Mouse (Mus musculus) forebrain, embryonic 16.5 days (tissue): Measurements from ENCODE around the gene Pbxip1. TPM values are rescaled to one million over a fixed set of nuclear protein-coding genes. Genes with fewer than 3 reads are reported as not detected.
"Not testable (repeated sequence)": the region's sequence is repeated elsewhere in the genome, so short reads cannot be mapped to it uniquely, and the experiment has no call there.

Experiments
- ATAC-seq: fragments of 200-750 bp; cut with Nextera tagmentation; 2 replicates; pipeline ENCODE4 v1.8.0; 2017; ENCODE audit warnings: mild to moderate bottlenecking, moderate library complexity
- H3K27ac ChIP-seq: fragments of 300-500 bp; sonication (generic); 2 replicates; pipeline ENCODE4 v1.5.1; 2014; ENCODE audit warnings: low read length, control low read depth
- H3K27me3 ChIP-seq: fragments of 300-500 bp; sonication (generic); replicated peaks from 2 replicates; pipeline ENCODE4 v1.6.1; 2014; ENCODE audit warnings: low read length; ENCODE audit not compliant: control insufficient read depth, insufficient read depth
- H3K36me3 ChIP-seq: fragments of 300-500 bp; sonication (generic); 2 replicates; pipeline ENCODE4 v1.6.1; 2014; ENCODE audit not compliant: control insufficient read depth, insufficient read depth
- H3K4me1 ChIP-seq: fragments of 300-500 bp; sonication (generic); replicated peaks from 2 replicates; pipeline ENCODE4 v1.6.1; 2014; ENCODE audit warnings: low read length; ENCODE audit not compliant: control insufficient read depth, insufficient read depth
- H3K4me2 ChIP-seq: fragments of 300-500 bp; sonication (generic); 2 replicates; pipeline ENCODE4 v1.6.1; 2014; ENCODE audit warnings: mild to moderate bottlenecking, low read length, control low read depth
- H3K4me3 ChIP-seq: fragments of 300-500 bp; sonication (generic); replicated peaks from 2 replicates; pipeline ENCODE4 v1.5.1; 2014; ENCODE audit warnings: mild to moderate bottlenecking, low read length, control low read depth
- H3K9ac ChIP-seq: fragments of 300-500 bp; sonication (generic); replicated peaks from 2 replicates; pipeline ENCODE4 v1.6.1; 2014; ENCODE audit warnings: low read depth, low read length, control low read depth
- H3K9me3 ChIP-seq: fragments of 300-500 bp; sonication (generic); 2 replicates; pipeline ENCODE4 v1.6.1; 2016; ENCODE audit warnings: low read length; ENCODE audit not compliant: control insufficient read depth
- WGBS: fragments of 180-500 bp; shearing (Covaris S2); extraction: QIAGEN DNeasy Blood & Tissue Kit; methylation state at CpG from one replicate; pipeline ENCODE4 v1.1.7; 2014; 5-methylcytosine and 5-hydroxymethylcytosine counted together
- polyA plus RNA-seq: library from polyadenylated mRNA; unstranded; fragments of >200 nt; fragmentation: Nextera tagmentation; extraction: Ambion mirVana; gene quantifications from 2 replicates; pipeline ENCODE4 v1.2.1, GENCODE M21; 2015

Pbxip1 gene
- polyA plus RNA-seq, 1 experiment from 2014 or later, result 11.1 TPM

DNA sequence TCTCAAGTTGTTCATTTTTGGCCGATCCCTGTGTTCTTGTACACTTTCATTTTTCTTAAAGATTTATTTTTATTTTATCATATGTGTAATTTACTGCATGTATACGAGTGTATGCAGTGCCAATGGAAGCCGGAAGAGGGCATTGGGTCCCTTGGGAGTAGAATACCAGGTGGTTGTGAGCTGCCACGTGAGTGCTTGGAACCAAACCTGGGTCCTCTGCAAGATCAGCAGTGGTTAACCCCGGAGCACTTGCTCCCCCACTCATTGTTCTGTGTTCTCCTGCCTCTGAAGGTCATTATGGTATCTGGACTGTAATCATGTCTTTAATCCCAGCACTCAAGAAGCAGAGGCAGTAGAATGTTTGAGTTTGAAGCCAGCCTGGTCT is 11.4 kb upstream of the Pbxip1 start:
- no peaks in the 10 kb centered on the region for H3K36me3 ChIP-seq
- H3K27me3 ChIP-seq, result no peaks in the 10 kb centered on the region
- H3K4me2 ChIP-seq, result no peak overlapping the region
- H3K4me1 ChIP-seq, result peaks cover 12% of the 10 kb centered on the region
- H3K27ac ChIP-seq, result no peak overlapping the region
- 86% methylated on average over 5 of the region's 5 CpGs for WGBS
- no peak overlapping the region for H3K9ac ChIP-seq
- ATAC-seq, result no peak
- H3K4me3 ChIP-seq, result no peak overlapping the region
- no peaks in the 10 kb centered on the region for H3K9me3 ChIP-seq

DNA sequence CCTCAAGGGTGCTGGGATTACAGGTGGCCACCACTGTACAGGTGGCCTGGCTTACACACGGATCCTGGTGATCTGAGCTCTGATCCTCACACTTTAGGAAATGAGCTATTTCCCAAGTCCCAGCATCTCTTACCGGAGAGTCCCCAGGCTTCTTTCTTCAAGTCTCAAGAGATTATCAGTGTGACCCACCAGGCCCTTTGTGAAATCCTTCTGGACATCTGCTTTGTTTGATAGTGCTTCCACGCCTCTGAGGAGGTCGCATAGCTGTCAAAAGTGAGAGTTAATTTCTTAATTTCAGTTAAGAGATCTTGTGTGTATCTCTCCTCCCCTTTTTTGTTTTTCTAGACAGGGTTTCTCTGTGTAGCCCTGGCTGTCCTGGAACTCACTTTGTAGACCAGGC is 10.6 kb upstream of the Pbxip1 start:
- Histone ChIP-seq H3K27me3 (no peaks in the 10 kb centered on the region), H3K27ac (no peak overlapping the region), H3K4me3 (no peak overlapping the region), H3K9ac (no peak overlapping the region), H3K36me3 (no peaks in the 10 kb centered on the region), H3K4me1 (peaks cover 13% of the 10 kb centered on the region), H3K4me2 (no peak overlapping the region), H3K9me3 (no peaks in the 10 kb centered on the region)
- WGBS, result 88% methylated on average over 4 of the region's 4 CpGs
- no peak for ATAC-seq

DNA sequence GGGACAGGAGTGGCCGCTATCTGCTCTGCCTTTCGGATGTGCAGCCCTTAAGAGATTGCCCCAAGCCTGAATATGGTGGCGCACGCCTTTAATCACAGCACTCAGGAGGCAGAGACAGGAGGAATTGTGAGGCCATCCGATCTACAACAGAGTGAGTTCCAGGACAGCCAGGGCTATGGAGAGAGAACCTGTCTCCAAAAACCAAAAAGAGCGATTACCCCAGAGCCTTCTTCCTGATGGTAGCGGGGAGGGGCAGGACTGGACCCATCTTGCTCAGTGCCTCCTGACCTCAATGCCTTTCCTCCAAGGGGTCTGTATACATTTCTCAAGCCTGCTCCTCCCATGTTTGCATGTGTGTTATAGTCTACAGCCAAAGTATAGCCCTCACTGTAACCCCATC is 7.5 kb upstream of the Pbxip1 start:
- not testable (repeated sequence) for H3K9me3 ChIP-seq, H3K27ac ChIP-seq, H3K36me3 ChIP-seq, H3K4me2 ChIP-seq, H3K9ac ChIP-seq, ATAC-seq, H3K27me3 ChIP-seq, H3K4me3 ChIP-seq
- WGBS, result 95% methylated on average over 6 of the region's 7 CpGs
- H3K4me1 ChIP-seq, result peaks cover 15% of the 10 kb centered on the region

DNA sequence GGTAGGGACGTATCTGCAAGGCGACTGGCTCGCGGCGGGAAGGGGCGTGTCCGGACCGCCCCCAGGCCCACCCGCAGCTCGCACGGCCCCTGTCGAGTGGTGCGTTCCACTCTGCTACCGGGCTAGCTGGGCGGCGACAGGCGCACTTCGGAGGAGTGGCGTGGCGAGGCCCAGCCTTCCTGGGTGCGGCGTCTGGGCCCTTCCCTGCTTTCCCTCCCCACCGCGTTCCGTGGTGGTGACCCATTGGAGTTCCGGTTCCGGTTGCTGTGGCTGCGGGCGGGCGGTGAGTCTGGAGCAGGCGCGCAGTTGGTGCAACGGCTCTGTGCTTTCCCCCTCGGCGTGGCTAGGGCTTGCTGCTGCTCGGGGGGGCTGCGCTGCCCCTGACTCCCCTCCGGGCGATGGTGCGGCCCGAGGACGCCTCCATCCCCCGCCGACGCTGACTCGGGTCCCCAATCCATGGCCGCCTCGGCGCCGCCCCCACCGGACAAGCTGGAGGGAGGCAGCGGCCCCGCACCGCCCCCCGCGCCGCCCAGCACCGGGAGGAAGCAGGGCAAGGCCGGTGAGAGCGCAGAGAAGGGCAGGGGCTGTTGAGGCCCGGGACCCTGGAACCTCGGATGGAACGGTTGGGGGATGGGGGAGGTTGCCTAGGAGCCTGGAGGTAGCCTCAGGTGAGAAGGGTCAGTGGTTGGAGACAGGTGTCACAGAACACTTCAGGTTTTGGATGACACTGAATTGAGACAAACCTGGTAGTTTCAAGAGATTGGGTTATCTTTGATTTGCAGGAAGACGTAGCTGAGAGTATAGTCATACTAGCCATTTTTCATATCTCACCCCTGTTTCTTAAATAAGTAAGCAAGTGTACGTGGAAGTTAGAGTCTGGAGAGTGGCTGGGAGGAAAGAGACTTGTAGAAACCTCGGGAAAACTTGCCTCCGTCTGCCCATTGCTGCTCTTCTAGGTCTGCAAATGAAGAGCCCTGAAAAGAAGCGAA is 6.0 kb upstream of the Pbxip1 start, which contains the start of gene Pygo2:
Gene Pygo2, plus strand, starts transcription at position 44 of the 989 bp plus-strand sequence.
- peak within 1 kb of the TSS; percentile 74 for H3K4me3 ChIP-seq
- WGBS, result 2% methylated on average over 68 of the region's 68 CpGs
- no peaks in the 10 kb centered on the region for H3K9me3 ChIP-seq
- ATAC-seq, result peak; percentile 99
- H3K36me3 ChIP-seq, result 0 out of 2 replicates have a peak, but pooled peaks cover 11% of the 10 kb centered on the region
- H3K27me3 ChIP-seq, result no peaks in the 10 kb centered on the region
- H3K27ac ChIP-seq, result peak within 1 kb of the TSS; percentile 86
- H3K4me2 ChIP-seq, result peak within 1 kb of the TSS; percentile 66
- peaks cover 18% of the 10 kb centered on the region for H3K4me1 ChIP-seq
- peak within 1 kb of the TSS; percentile 94 for H3K9ac ChIP-seq

DNA sequence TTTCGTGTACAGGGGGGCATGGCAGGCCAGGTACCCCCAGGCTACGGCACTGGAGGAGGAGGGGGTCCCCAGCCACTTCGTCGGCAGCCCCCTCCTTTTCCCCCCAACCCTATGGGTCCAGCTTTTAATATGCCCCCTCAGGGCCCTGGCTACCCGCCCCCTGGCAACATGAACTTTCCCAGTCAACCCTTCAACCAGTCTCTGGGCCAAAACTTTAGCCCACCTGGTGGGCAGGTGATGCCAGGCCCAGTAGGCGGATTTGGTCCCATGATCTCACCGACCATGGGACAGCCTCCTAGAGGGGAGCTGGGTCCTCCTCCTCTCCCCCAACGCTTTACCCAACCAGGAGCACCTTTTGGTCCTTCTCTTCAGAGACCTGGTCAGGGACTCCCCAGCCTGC is 3.9 kb upstream of the Pbxip1 start:
- Histone ChIP-seq H3K4me1 (peaks cover 24% of the 10 kb centered on the region), H3K4me2 (no peak overlapping the region), H3K27me3 (no peaks in the 10 kb centered on the region), H3K36me3 (0 out of 2 replicates have a peak, but pooled peaks cover 11% of the 10 kb centered on the region), H3K9ac (no peak overlapping the region), H3K27ac (no peak overlapping the region), H3K9me3 (no peaks in the 10 kb centered on the region), H3K4me3 (no peak overlapping the region)
- WGBS, result 89% methylated on average over 8 of the region's 8 CpGs
- no peak for ATAC-seq

DNA sequence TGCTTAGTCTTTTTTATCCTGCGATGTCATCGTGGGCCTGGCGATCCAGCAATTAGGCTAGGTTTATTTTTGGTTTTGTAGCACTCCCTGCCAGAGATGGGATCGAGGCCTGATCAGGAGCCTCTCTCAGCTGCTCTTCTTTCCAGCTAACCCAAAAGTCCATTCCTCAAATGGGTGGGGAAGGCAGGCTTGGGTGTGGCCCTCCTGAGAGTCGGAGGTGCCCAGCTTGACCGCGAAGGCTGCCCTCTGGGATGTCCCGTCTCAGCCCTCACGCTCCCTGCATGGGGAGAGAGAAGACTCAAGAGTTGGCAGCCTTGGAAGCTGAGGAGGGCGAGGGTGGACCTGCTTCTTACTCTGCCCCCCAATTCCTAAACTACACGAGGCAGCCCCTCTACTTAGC is 2.0 kb upstream of the Pbxip1 start:
- no peak overlapping the region for H3K4me2 ChIP-seq
- no peaks in the 10 kb centered on the region for H3K27me3 ChIP-seq
- ATAC-seq, result no peak
- peaks cover 24% of the 10 kb centered on the region for H3K4me1 ChIP-seq
- no peak overlapping the region for H3K27ac ChIP-seq
- H3K4me3 ChIP-seq, result no peak overlapping the region
- H3K9ac ChIP-seq, result no peak overlapping the region
- 0 out of 2 replicates have a peak, but pooled peaks cover 11% of the 10 kb centered on the region for H3K36me3 ChIP-seq
- H3K9me3 ChIP-seq, result no peaks in the 10 kb centered on the region
- WGBS, result 72% methylated on average over 11 of the region's 11 CpGs

DNA sequence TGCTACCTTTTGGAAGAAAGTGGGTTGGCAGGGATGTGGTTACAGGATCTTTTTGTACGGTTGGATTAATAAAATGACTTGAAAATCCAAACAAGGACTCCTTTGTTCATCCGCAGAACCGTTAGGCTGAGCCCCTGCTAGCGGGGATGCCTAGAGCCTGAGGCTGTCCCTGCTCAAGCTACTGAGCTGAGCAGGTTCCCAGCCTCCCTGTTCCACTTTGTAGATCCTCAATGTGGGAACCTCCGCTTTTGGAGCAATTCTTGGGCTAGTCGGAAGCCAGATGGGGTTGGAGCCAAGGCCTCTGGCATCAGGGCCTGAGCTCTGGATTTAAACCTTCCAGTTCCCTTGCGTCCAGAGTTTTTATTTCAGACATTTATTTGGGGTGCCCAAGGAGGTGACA is 1.5 kb upstream of the Pbxip1 start:
- Histone ChIP-seq H3K4me2 (no peak overlapping the region), H3K9me3 (no peaks in the 10 kb centered on the region), H3K27me3 (no peaks in the 10 kb centered on the region), H3K9ac (no peak overlapping the region), H3K4me3 (no peak overlapping the region), H3K27ac (no peak overlapping the region), H3K36me3 (0 out of 2 replicates have a peak, but pooled peaks cover 11% of the 10 kb centered on the region), H3K4me1 (peaks cover 24% of the 10 kb centered on the region)
- WGBS, result 40% methylated on average over 7 of the region's 7 CpGs
- ATAC-seq, result no peak

DNA sequence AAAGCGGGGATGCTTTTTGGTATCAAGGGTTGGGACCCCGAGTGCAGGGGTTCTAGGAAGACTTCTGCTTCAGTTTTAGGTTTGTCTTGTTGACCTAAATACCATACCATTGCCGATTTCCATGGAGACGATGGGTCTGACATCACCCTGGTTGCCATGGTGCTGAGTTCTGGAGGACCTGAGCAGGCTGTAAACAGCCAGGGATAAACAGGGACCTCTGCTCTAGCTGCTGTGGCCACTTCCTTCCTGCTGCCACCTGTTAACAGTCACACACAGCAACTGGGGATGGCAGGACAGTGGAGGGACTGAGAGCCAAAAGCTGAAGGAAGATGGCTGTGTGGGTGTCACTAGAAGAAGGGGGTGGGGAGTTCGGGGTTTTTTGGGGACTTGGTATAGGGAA is 763 bp downstream of the Pbxip1 start:
- peak overlapping the region; percentile 35 for H3K4me3 ChIP-seq
- H3K4me1 ChIP-seq, result peaks cover 9% of the 10 kb centered on the region
- 0 out of 2 replicates have a peak, but pooled peaks cover 11% of the 10 kb centered on the region for H3K36me3 ChIP-seq
- no peak overlapping the region for H3K27ac ChIP-seq
- no peaks in the 10 kb centered on the region for H3K27me3 ChIP-seq
- H3K9me3 ChIP-seq, result no peaks in the 10 kb centered on the region
- peak; percentile 52; the same call in 1 of the 2 replicates for ATAC-seq
- H3K9ac ChIP-seq, result no peak overlapping the region
- 15% methylated on average over 5 of the region's 5 CpGs for WGBS
- H3K4me2 ChIP-seq, result peak overlapping the region; percentile 46

DNA sequence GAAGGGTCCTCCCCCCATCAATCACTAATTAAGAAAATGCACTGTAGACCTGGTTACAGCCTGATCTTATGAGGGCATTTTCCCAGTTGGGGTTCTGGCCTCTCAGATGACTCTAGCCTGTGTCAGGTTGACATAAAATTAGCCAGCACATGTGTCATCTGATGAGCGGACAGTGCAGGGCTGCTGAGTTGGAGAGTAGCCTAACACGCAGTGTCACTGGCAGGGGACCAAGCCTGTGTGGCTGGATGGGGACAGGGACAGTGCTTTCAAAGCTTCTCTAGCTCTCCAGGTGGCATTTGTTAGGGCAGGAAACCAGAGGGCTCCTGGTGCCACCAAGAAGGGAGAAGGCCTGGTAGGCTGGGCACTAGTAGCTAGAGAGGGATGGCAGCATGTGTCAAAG is 4.2 kb downstream of the Pbxip1 start:
- Histone ChIP-seq H3K36me3 (no peaks in the 10 kb centered on the region), H3K4me2 (no peak overlapping the region), H3K9ac (no peak overlapping the region), H3K27me3 (no peaks in the 10 kb centered on the region), H3K9me3 (no peaks in the 10 kb centered on the region), H3K4me1 (peaks cover 6% of the 10 kb centered on the region), H3K4me3 (no peak overlapping the region), H3K27ac (no peak overlapping the region)
- ATAC-seq, result no peak
- 90% methylated on average over 2 of the region's 2 CpGs for WGBS
